Mouse (Mus musculus) MEL (cell line): Measurements from ENCODE around the gene Tex11. TPM values are rescaled to one million over a fixed set of nuclear protein-coding genes. Genes with fewer than 3 reads are reported as not detected.

ENCODE experiments used
- DNase-seq: peaks from one replicate; pipeline ENCODE4 v3.0.0; 2011; ENCODE audit warnings: low read depth, low spot score
- H3K27ac ChIP-seq: 2 replicates; pipeline ENCODE4 v1.5.1; 2012; ENCODE audit warnings: low read depth, mild to moderate bottlenecking, control low read depth, low read length, moderate library complexity; ENCODE audit not compliant: control insufficient read depth
- H3K27me3 ChIP-seq, 2 experiments: fragments of 150-350 bp in 1 of 2; sonication (generic) in 1 of 2; 2 replicates each; pipeline ENCODE4 v1.6.1; 2012; ENCODE audit warnings: low read length in 2 of 2, mild to moderate bottlenecking in 2 of 2, improper control_type of control experiment in 1 of 2, moderate library complexity in 1 of 2; ENCODE audit not compliant: insufficient read depth in 2 of 2, control insufficient read depth in 1 of 2
- H3K36me3 ChIP-seq, 2 experiments: 2 replicates each; pipeline ENCODE4 v1.6.1; 2012 to 2014; ENCODE audit warnings: low read length in 2 of 2, improper control_type of control experiment in 1 of 2, inconsistent platforms in 1 of 2, mild to moderate bottlenecking in 1 of 2; ENCODE audit not compliant: insufficient read depth in 2 of 2, control insufficient read depth in 1 of 2
- H3K4me1 ChIP-seq, 2 experiments: fragments of 150-350 bp in 1 of 2; sonication (generic) in 1 of 2; 2 replicates each; pipeline ENCODE4 v1.6.1; 2012; ENCODE audit warnings: low read length in 2 of 2, improper control_type of control experiment in 1 of 2, mild to moderate bottlenecking in 1 of 2; ENCODE audit not compliant: insufficient read depth in 2 of 2, control insufficient read depth in 1 of 2
- H3K4me3 ChIP-seq, 2 experiments: fragments of 150-350 bp in 1 of 2; sonication (generic) in 1 of 2; 2 replicates each; pipeline ENCODE4 v1.5.1; 2012; ENCODE audit warnings: low read depth in 2 of 2, low read length in 2 of 2, mild to moderate bottlenecking in 2 of 2, moderate library complexity in 2 of 2, control low read depth in 1 of 2, improper control_type of control experiment in 1 of 2; ENCODE audit not compliant: control insufficient read depth in 1 of 2, insufficient read depth in 1 of 2
- H3K79me2 ChIP-seq: 2 replicates; pipeline ENCODE4 v1.6.1; 2012; ENCODE audit warnings: mild to moderate bottlenecking, low read length, moderate library complexity; ENCODE audit not compliant: control insufficient read depth, poor library complexity, insufficient read depth
- H3K9ac ChIP-seq: 2 replicates; pipeline ENCODE4 v1.6.1; 2012; ENCODE audit warnings: low read depth, mild to moderate bottlenecking, control low read depth, low read length, moderate library complexity; ENCODE audit not compliant: control insufficient read depth, poor library complexity, severe bottlenecking
- H3K9me3 ChIP-seq: fragments of 150-350 bp; sonication (generic); replicated peaks from 2 replicates; pipeline ENCODE4 v1.6.1; 2012; ENCODE audit warnings: mild to moderate bottlenecking, low read length, improper control_type of control experiment, moderate library complexity; ENCODE audit not compliant: insufficient read depth
- CHD1 ChIP-seq: IDR thresholded peaks from 2 replicates; pipeline ENCODE4 v1.6.1; 2012; ENCODE audit warnings: low read depth, mild to moderate bottlenecking, inconsistent platforms, low read length, improper control_type of control experiment
- CHD2 ChIP-seq: IDR thresholded peaks from 2 replicates; pipeline ENCODE4 v1.6.1; 2011; ENCODE audit warnings: low read length, improper control_type of control experiment
- CTCF ChIP-seq, 3 experiments: IDR thresholded peaks in 2 of 3; conservative IDR thresholded peaks in 1 of 3; 2 replicates each; pipeline ENCODE4 v1.5.1; 2011 to 2012; ENCODE audit warnings: low read length in 3 of 3, low read depth in 2 of 3, mild to moderate bottlenecking in 2 of 3, improper control_type of control experiment in 1 of 3, inconsistent platforms in 1 of 3, mixed read lengths in 1 of 3, moderate library complexity in 1 of 3; ENCODE audit not compliant: control insufficient read depth in 1 of 3, insufficient read depth in 1 of 3, poor library complexity in 1 of 3, severe bottlenecking in 1 of 3
- E2F4 ChIP-seq: IDR thresholded peaks from 2 replicates; pipeline ENCODE4 v1.6.1; 2011; ENCODE audit warnings: low read depth, low read length, improper control_type of control experiment, borderline replicate concordance
- ETS1 ChIP-seq: IDR thresholded peaks from 2 replicates; pipeline ENCODE4 v1.6.1; 2012; ENCODE audit warnings: low read depth, mild to moderate bottlenecking, inconsistent platforms, low read length, improper control_type of control experiment, moderate library complexity
- HCFC1 ChIP-seq: IDR thresholded peaks from 2 replicates; pipeline ENCODE4 v1.6.1; 2012; ENCODE audit warnings: low read depth, mild to moderate bottlenecking, inconsistent platforms, low read length, improper control_type of control experiment, moderate library complexity
- JUND ChIP-seq: IDR thresholded peaks from 2 replicates; pipeline ENCODE4 v1.6.1; 2011; ENCODE audit warnings: low read depth, mild to moderate bottlenecking, improper control_type of control experiment, low read length
- MXI1 ChIP-seq: IDR thresholded peaks from 2 replicates; pipeline ENCODE4 v1.6.1; 2011; ENCODE audit warnings: mild to moderate bottlenecking, low read depth, low read length, improper control_type of control experiment
- MYC ChIP-seq: IDR thresholded peaks from 2 replicates; pipeline ENCODE4 v1.6.1; 2011; ENCODE audit warnings: low read depth, mild to moderate bottlenecking, low read length, improper control_type of control experiment, moderate library complexity
- NRF1 ChIP-seq: IDR thresholded peaks from 2 replicates; pipeline ENCODE4 v1.6.1; 2014; ENCODE audit warnings: low read depth, mild to moderate bottlenecking, inconsistent platforms, low read length, improper control_type of control experiment, moderate library complexity; ENCODE audit not compliant: poor library complexity, insufficient read depth, severe bottlenecking
- POLR2A ChIP-seq, 2 experiments: IDR thresholded peaks; 2 replicates each; pipeline ENCODE4 v1.6.1; 2011 to 2012; ENCODE audit warnings: low read length in 2 of 2, mild to moderate bottlenecking in 2 of 2, control low read depth in 1 of 2, improper control_type of control experiment in 1 of 2, low read depth in 1 of 2, moderate library complexity in 1 of 2; ENCODE audit not compliant: control insufficient read depth in 1 of 2, insufficient read depth in 1 of 2, poor library complexity in 1 of 2
- POLR2AphosphoS5 ChIP-seq: IDR thresholded peaks from 2 replicates; pipeline ENCODE4 v1.6.1; 2012; ENCODE audit warnings: low read depth, borderline replicate concordance, mild to moderate bottlenecking, inconsistent platforms, low read length, moderate library complexity, mixed read lengths
- SIN3A ChIP-seq: IDR thresholded peaks from 2 replicates; pipeline ENCODE4 v1.6.1; 2012; ENCODE audit warnings: low read length, improper control_type of control experiment, inconsistent platforms
- TCF12 ChIP-seq: IDR thresholded peaks from 2 replicates; pipeline ENCODE4 v1.6.1; 2014; ENCODE audit warnings: low read depth, mild to moderate bottlenecking, inconsistent platforms, low read length, improper control_type of control experiment, moderate library complexity
- UBTF ChIP-seq: IDR thresholded peaks from 2 replicates; pipeline ENCODE4 v1.6.1; 2012; ENCODE audit warnings: low read depth, mild to moderate bottlenecking, inconsistent platforms, low read length, improper control_type of control experiment, moderate library complexity, borderline replicate concordance; ENCODE audit not compliant: insufficient read depth
- USF1 ChIP-seq: IDR thresholded peaks from 2 replicates; pipeline ENCODE4 v1.6.1; 2014; ENCODE audit warnings: low read depth, mild to moderate bottlenecking, inconsistent platforms, low read length, improper control_type of control experiment, moderate library complexity
- ZKSCAN1 ChIP-seq: IDR thresholded peaks from 2 replicates; pipeline ENCODE4 v1.6.1; 2012; ENCODE audit warnings: low read depth, mild to moderate bottlenecking, inconsistent platforms, low read length, improper control_type of control experiment, moderate library complexity
- ZNF384 ChIP-seq: IDR thresholded peaks from 2 replicates; pipeline ENCODE4 v1.6.1; 2012; ENCODE audit warnings: low read depth, mild to moderate bottlenecking, inconsistent platforms, low read length, improper control_type of control experiment
- polyA plus RNA-seq, 2 experiments: library from polyadenylated mRNA; stranded (reverse) in 1 of 2; unstranded in 1 of 2; fragments of >175 nt in 1 of 2; fragments of >200 nt in 1 of 2; gene quantifications; 2 replicates each; pipeline versions ENCODE4 v1.2.1 to v1.2.4; 2012; ENCODE audit warnings: low replicate concordance in 2 of 2, low read depth in 1 of 2; ENCODE audit not compliant: insufficient read length in 2 of 2, insufficient read depth in 1 of 2, missing spikeins in 1 of 2
- total RNA-seq: library from RNA; depleted of rRNA; stranded (reverse); fragments of 300-350 nt; gene quantifications from 2 replicates; pipeline ENCODE4 v1.2.3, GENCODE M21; 2012

Tex11 gene
- total and polyA plus RNA-seq, 3 experiments, result not detected

DNA sequence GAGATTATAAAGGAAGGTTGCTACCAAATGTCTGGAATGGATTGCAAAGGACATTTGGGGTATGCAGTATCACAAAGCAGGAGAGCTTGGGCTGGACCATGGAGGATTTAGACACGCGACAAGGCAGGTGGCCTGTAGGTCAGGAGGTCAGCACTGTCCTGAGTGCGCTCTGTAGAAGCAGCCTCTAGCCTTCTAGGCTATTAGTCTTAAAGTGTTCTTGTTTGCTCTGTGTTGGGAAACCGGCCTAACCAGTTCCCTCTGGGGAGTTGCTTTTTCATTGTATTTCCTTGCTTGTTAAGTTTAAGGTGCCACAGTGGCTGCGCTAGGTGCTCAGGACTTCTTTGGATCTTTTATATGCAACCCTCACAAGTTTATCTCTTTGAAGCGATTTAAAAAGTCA lies 257.4 kb downstream of the Tex11 start:
- no peaks in the 10 kb centered on the region for H3K4me1 ChIP-seq
- no peaks in the 10 kb centered on the region for H3K27me3 ChIP-seq
- H3K9me3 ChIP-seq, result no peaks in the 10 kb centered on the region
- no peaks in the 10 kb centered on the region for H3K36me3 ChIP-seq
- DNase-seq, result no peak
- no peaks in the 10 kb centered on the region for H3K79me2 ChIP-seq
- H3K4me3 ChIP-seq, result no peak overlapping the region
- H3K27ac ChIP-seq, result no peak overlapping the region
- H3K9ac ChIP-seq, result no peak overlapping the region
- TF ChIP-seq HCFC1, result no peak
- no peak for TF ChIP-seq ZKSCAN1
- TF ChIP-seq JUND, result no peak

DNA sequence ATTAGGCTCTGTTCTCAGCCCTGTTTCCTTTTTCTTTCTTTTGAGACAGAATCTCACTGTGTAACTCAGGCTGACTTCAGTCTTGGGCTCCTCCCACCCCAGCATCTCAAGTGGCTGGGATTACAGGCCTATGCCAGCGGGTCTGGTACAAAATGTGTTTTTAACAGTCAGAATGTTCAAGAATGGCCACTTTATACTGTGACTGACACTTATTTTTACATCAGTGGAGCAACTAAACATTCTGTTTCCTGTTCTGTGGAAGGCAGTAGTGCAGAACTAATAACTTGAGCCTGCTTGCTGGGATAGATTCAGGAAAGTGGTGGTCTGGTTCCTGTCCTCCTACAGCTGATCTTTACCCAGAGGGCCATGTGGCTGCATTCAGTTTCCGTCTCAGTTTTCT lies 258.8 kb downstream of the Tex11 start:
- no peak for DNase-seq
- Histone ChIP-seq H3K4me3 (no peak overlapping the region), H3K27ac (no peak overlapping the region), H3K79me2 (no peaks in the 10 kb centered on the region), H3K9me3 (no peaks in the 10 kb centered on the region), H3K27me3 (no peaks in the 10 kb centered on the region), H3K36me3 (no peaks in the 10 kb centered on the region), H3K9ac (no peak overlapping the region), H3K4me1 (no peaks in the 10 kb centered on the region)
- no peak for TF ChIP-seq POLR2AphosphoS5
- TF ChIP-seq UBTF, result no peak
- TF ChIP-seq MYC, result no peak
- TF ChIP-seq SIN3A, result no peak
- no peak for TF ChIP-seq CHD2
- TF ChIP-seq MXI1, result no peak
- TF ChIP-seq NRF1, result no peak
- TF ChIP-seq CTCF (IDR thresholded peaks at IDR 0.05 in 2 of 3, conservative IDR thresholded peaks at IDR 0.05 in 1 of 3; ENCODE audit: control insufficient read depth in 1 of 3, insufficient read depth in 1 of 3, low read depth in 2 of 3, low read length in 3 of 3, poor library complexity in 1 of 3, severe bottlenecking in 1 of 3), result no peak

DNA sequence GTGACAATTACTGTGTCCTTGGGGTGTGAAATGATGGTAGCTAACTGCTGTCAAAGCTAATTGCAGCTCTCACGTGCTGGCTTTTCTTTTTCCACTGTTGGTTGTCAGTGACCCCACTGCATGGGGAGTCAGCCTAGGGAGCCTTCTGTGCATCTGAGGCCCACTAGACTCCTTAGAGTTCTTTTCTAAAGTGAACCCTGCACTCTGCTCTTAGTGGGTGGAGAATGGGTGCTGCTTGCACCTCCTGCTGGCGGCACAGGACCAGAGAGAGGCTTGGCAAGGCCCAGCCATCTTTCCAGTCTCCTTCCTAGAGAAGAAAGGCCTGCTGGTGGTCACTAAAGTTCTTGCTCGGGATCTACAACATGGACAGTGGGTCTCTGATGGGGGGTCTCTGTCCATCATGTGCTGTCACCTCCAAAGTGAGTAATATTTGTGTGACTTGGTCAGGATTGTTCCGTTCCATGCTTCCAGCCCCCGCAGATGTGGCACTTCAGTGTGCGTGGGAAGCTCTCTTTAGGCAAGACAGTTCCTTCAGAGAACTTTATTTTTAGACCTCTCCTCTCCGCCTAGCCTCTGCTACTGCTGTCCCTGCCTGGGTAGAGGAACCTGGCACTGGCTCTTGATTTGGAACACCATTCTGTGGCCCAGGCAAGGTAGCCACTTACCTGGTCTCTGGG lies 261.5 kb downstream of the Tex11 start:
- Histone ChIP-seq H3K36me3 (no peaks in the 10 kb centered on the region), H3K4me3 (no peak overlapping the region), H3K27me3 (no peaks in the 10 kb centered on the region), H3K27ac (no peak overlapping the region), H3K79me2 (no peaks in the 10 kb centered on the region), H3K9me3 (no peaks in the 10 kb centered on the region), H3K4me1 (no peaks in the 10 kb centered on the region), H3K9ac (no peak overlapping the region)
- no peak for DNase-seq
- TF ChIP-seq ZNF384 (no peak), SIN3A (no peak), CHD1 (no peak), E2F4 (no peak), CTCF (IDR thresholded peaks at IDR 0.05 in 2 of 3, conservative IDR thresholded peaks at IDR 0.05 in 1 of 3; ENCODE audit: control insufficient read depth in 1 of 3, insufficient read depth in 1 of 3, low read depth in 2 of 3, low read length in 3 of 3, poor library complexity in 1 of 3, severe bottlenecking in 1 of 3) (no peak), USF1 (no peak), MXI1 (no peak), TCF12 (no peak), ETS1 (no peak), UBTF (no peak), POLR2A (IDR thresholded peaks at IDR 0.05; ENCODE audit: control insufficient read depth in 1 of 2, insufficient read depth in 1 of 2, low read depth in 1 of 2, low read length in 2 of 2, poor library complexity in 1 of 2) (no peak)
